Mouse (Mus musculus): ENCODE measurements around the gene Hacd4.

- TF ChIP-seq CTCF (IDR thresholded peaks at IDR 0.05; ENCODE audit: control insufficient read depth, insufficient read depth, insufficient read length) (no peak), MAX (IDR thresholded peaks at IDR 0.05) (no peak), USF1 (IDR thresholded peaks at IDR 0.05; ENCODE audit: low read depth) (no peak), MYOG (IDR thresholded peaks at IDR 0.05; ENCODE audit: control insufficient read depth, extremely low read depth, insufficient read length) (no peak)
Observed at GRCm38 (mm10) chr4:88476084-88476483, 37.4 kb upstream of the Hacd4 start.

All from C2C12 (cell line).